Mouse (Mus musculus) brain, embryonic 14.5 days (tissue): ENCODE data around the gene Kpna1.
"Not testable (repeated sequence)": the region's sequence is repeated elsewhere in the genome, so short reads cannot be mapped to it uniquely, and the experiment has no call there.

ENCODE experiments used
- CTCF ChIP-seq: fragments of 200-500 bp; IDR thresholded peaks from 2 replicates; pipeline ENCODE4 v1.5.1; 2012; ENCODE audit warnings: inconsistent platforms, mild to moderate bottlenecking, moderate library complexity, borderline replicate concordance; ENCODE audit not compliant: insufficient read depth, insufficient read length; ENCODE audit errors: extremely low read depth
- POLR2A ChIP-seq: fragments of 200-500 bp; IDR thresholded peaks from 2 replicates; pipeline ENCODE4 v1.6.1; 2012; ENCODE audit warnings: mild to moderate bottlenecking, inconsistent platforms, borderline replicate concordance; ENCODE audit not compliant: poor library complexity, insufficient read depth, insufficient read length, severe bottlenecking; ENCODE audit errors: extremely low read depth

DNA sequence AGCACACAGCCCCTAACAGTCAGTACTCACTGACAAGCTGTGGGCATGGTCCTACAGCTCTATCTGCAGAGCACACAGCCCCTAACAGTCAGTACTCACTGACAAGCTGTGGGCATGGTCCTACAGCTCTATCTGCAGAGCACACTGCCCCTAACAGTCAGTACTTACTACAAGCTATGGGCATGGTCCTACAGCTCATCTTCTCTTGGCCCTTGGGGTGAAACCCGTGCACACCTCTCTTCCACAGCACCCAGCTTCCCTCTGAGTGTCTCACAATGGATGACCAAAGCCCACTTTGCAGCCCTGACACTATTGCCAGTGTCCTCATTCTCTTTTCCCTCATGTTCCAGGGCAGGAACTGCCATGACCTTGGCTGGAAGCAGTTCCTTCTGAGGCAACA lies 84.0 kb downstream of the Kpna1 start:
- TF ChIP-seq CTCF, POLR2A: not testable (repeated sequence)
